Mouse (Mus musculus) cerebellum, adult 2 months (tissue): ENCODE results near the gene Meaf6. TPM values are rescaled to one million over a fixed set of nuclear protein-coding genes. Genes with fewer than 3 reads are reported as not detected.
A peak's percentile ranks its signal among the peaks of the same experiment; 100 is the strongest.

Experiments
- DNase-seq, 2 experiments: peaks; one replicate each; pipeline ENCODE4 v3.0.0; 2021
- H3K27ac ChIP-seq: fragments of 200-500 bp; 2 replicates; pipeline ENCODE4 v1.5.1; 2012; ENCODE audit warnings: low read length, control low read depth, inconsistent platforms; ENCODE audit not compliant: insufficient read depth
- H3K27me3 ChIP-seq: fragments of 200-500 bp; 2 replicates; pipeline ENCODE4 v1.6.1; 2012; ENCODE audit warnings: inconsistent platforms, mild to moderate bottlenecking, low read length, moderate library complexity; ENCODE audit not compliant: control insufficient read depth, insufficient read depth
- H3K4me1 ChIP-seq: fragments of 200-500 bp; 2 replicates; pipeline ENCODE4 v1.6.1; 2011; ENCODE audit warnings: low read length; ENCODE audit not compliant: control insufficient read depth, insufficient read depth
- H3K4me3 ChIP-seq: fragments of 200-500 bp; replicated peaks from 2 replicates; pipeline ENCODE3; 2011; ENCODE audit warnings: mild to moderate bottlenecking, low read depth, low read length, control low read depth; ENCODE audit not compliant: insufficient read depth
- CTCF ChIP-seq: fragments of 200-500 bp; IDR thresholded peaks from 2 replicates; pipeline ENCODE4 v1.5.1; 2011; ENCODE audit warnings: low read depth, mild to moderate bottlenecking, control low read depth, low read length, moderate library complexity, borderline replicate concordance; ENCODE audit not compliant: insufficient read depth
- POLR2A ChIP-seq: fragments of 200-500 bp; IDR thresholded peaks from 2 replicates; pipeline ENCODE4 v1.6.1; 2011; ENCODE audit warnings: low read length, control low read depth, borderline replicate concordance; ENCODE audit not compliant: insufficient read depth
- WGBS: fragments of 180-500 bp; shearing (Covaris S2); methylation state at CpG from one replicate; pipeline ENCODE4 v1.1.7; 2018; 5-methylcytosine and 5-hydroxymethylcytosine counted together
- polyA plus RNA-seq: library from polyadenylated mRNA; depleted of rRNA; stranded (reverse); fragments of >200 nt; gene quantifications from 2 replicates; pipeline ENCODE4 v1.2.3, GENCODE M21; 2012

Meaf6 gene
- polyA plus RNA-seq, 1 experiment = 94.2 TPM

DNA sequence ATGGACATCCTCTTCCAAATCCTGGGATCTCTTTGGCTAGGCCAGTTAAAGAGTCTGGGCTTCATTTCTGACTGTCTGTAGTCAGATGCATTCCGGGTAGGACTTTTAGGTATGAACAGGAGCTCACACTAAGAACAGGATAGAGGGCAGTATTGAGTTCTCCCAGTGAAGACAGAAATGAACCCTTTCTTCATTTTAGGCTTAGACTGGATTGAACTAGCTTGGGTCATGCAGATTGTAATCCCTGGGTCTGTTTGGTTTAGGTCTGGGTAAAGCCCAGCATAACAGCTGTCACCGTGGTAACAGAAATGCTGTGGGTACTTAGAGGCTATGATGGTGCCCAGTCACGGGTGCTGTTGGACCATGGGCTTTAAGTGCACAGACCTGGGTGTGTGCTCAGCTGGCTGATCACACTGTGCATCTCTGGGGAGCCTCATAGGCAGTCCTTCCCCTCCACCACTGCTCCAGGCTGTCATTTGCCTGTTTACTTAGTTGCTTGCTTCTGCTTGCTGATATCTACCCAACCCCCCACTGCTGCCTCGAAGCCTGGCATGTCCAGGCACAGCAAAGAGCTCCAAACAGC is 68.8 kb downstream of the Meaf6 start:
- Histone ChIP-seq H3K27me3 (no peaks in the 10 kb centered on the region; the same call in 1 of the 2 replicates), H3K4me1 (peaks cover 6% of the 10 kb centered on the region; the same call in 1 of the 2 replicates), H3K27ac (no peak overlapping the region), H3K4me3 (no peak overlapping the region)
- TF ChIP-seq POLR2A (no peak), CTCF (no peak)
- WGBS = 47% methylated on average over 4 of the region's 4 CpGs
- no peak for DNase-seq

DNA sequence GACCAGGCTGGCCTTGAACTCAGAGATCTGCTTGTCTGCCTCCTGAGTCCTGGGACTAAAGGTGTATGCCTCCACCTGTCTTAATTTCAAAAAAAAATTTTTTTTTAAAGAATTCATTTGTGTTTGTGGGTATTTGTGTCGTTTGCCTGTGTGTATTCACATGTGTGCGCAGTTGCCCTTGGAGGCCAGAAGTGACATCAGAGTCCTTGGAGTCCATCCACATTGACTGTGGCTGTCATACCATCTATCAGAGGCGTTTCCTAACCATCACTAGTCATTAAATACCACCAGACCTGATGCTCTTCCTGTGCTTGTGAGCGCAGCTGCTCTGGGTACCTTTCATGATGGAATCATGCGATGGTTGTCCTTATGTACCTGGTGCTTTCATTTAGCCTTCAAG is 70.7 kb downstream of the Meaf6 start:
- Histone ChIP-seq H3K27me3 (no peaks in the 10 kb centered on the region; the same call in 1 of the 2 replicates), H3K4me1 (peaks cover 8% of the 10 kb centered on the region; the same call in 1 of the 2 replicates), H3K27ac (no peak overlapping the region), H3K4me3 (no peak overlapping the region)
- no peak for DNase-seq
- TF ChIP-seq POLR2A = no peak
- no peak for TF ChIP-seq CTCF
- WGBS = 72% methylated on average over 5 of the region's 5 CpGs

DNA sequence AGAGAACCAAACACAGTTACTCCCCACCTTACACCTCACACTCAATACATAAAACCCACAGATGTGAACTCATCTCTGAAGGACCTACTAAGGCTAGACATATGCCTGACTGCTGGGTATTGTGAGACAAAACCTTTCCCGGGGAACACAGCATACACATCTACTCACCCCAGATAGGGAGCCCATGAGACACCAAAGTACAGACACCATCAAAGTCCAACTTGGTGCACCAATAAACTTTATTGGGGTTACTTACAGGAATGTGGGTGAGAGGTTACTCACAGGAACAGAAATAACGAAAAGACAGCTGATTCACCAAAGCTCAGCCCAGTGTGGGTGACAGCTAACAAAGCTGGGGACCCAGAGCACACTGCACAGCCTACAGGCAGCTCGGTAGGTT is 72.4 kb downstream of the Meaf6 start:
- Histone ChIP-seq H3K27ac (no peak overlapping the region), H3K27me3 (no peaks in the 10 kb centered on the region), H3K4me3 (no peak overlapping the region), H3K4me1 (peaks cover 8% of the 10 kb centered on the region; the same call in 1 of the 2 replicates)
- TF ChIP-seq POLR2A (no peak), CTCF (no peak)
- no peak for DNase-seq
- 93% methylated on average over 3 of the region's 3 CpGs for WGBS

DNA sequence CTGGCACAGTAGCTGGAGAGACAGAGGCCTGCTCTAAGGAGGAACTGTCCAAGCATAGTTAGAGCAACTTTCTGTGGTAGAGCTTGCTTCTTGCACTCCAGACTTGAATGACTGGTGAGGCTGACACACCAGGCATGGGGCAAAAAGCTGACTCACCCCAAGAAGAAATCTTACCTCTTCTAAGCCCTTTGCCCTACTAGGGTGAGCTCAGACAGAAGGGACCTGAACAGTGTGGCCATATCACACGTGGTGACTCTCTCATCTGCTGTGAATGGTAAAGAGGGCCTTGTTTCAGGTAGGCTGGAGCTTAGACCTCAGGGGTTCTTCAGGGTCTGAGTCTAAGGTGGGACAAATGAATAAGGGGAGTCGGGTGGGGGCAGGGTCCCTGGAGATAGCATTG is 73.1 kb downstream of the Meaf6 start:
- 67% methylated on average over 2 of the region's 2 CpGs for whole genome bisulfite sequencing
- TF ChIP-seq CTCF (no peak), POLR2A (no peak)
- no peak for DNase-seq

DNA sequence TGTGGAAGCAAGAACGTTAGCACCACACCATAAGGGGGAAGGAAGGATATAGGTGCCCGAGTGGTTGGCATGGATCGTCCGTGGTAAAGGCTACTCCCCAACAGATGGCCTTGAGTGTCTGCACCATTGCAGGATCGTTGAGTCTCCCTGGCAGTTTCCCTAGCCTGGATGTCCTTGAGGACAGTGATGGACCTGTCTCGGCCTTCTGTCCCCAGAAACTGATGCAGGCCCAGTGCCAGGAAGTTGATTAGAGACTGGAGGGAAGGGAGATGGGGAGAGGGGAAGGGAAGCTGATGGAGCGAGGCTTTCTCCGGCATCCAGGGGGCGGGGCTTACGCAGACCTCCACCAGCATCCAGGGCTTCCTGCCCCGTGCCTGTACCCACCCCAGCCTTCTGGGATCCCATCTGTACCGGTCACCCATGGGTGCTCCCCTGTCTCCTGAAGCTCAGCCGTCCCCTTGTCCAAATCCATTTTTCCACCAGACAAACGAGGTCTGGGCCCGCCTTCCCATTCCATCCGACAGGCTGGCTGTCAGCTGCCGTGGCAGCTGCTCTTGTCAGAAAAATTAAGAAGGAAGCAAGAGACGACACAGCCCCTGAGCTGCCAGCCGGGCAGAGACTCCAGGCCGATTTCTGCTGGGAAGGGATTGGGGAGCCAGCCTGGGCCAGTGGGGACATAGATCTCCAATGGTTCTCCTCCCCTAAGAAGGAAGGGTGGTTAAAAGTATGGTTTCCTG is 73.8 kb downstream of the Meaf6 start:
- H3K27me3 ChIP-seq = no peaks in the 10 kb centered on the region
- DNase-seq = peak; percentile 22 to 38
- WGBS = 13% methylated on average over 20 of the region's 20 CpGs
- no peak for TF ChIP-seq CTCF
- no peak for TF ChIP-seq POLR2A
- no peak overlapping the region for H3K4me3 ChIP-seq
- H3K27ac ChIP-seq = no peak overlapping the region
- H3K4me1 ChIP-seq = peaks cover 8% of the 10 kb centered on the region; the same call in 1 of the 2 replicates

More for the DNA sequence above, 73.1 kb downstream of the Meaf6 start:
- peaks cover 8% of the 10 kb centered on the region; the same call in 1 of the 2 replicates for H3K4me1 ChIP-seq
- H3K27me3 ChIP-seq = no peaks in the 10 kb centered on the region
- no peak overlapping the region for H3K27ac ChIP-seq
- no peak overlapping the region for H3K4me3 ChIP-seq

DNA sequence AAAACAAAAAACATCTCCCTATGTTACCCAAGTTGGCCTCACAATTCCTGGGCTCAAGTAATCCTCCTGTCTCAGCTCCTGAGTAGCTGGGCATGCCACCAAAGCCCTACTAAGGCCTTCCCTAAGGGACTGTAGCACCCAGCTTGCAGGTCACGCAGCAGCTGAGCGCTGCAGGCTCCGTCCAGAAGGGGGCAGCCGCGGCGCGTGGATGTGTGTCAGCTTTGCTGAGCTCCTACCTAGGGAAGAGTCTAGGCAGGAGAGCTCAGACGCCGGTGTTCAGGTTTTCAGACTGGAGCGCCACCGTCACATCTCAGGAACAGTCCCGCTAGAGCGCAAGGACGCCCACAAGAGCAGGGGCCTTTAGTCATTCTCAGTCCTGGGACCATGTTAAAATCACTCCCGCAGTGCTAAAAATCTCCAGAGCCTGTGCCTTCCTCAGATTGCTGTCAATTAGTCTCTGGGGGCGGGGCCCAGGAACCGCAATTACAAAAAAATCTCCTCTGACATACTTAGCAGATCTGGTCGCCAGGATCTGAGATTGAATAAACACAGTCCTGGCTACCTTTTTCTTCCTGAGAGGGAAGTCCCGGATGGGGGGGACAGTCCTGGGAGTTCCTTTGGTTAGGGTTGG is 75.5 kb downstream of the Meaf6 start:
- H3K4me3 ChIP-seq = peak overlapping the region; percentile 16
- WGBS = 8% methylated on average over 19 of the region's 19 CpGs
- H3K27me3 ChIP-seq = no peaks in the 10 kb centered on the region
- no peak overlapping the region for H3K27ac ChIP-seq
- peaks cover 8% of the 10 kb centered on the region; the same call in 1 of the 2 replicates for H3K4me1 ChIP-seq
- no peak for TF ChIP-seq POLR2A
- peak; percentile 96 for TF ChIP-seq CTCF
- DNase-seq = peak; percentile 84 to 92

DNA sequence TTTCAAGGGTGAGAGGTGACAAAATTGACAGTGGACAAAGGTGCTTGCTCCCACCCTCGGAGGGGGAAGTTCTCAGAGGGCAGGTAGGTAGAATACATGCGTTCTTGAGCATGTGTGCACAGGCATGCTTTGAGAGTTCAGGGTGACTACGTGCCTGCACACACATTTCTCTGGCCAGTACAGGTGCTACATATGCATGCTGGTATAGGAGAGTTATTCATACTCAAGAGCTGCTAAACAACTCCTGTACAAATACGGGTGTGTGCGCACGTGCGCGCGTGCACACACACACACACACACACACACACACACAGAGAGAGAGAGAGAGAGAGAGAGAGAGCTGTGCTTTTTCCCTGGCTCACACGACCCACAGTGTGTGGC is 76.0 kb downstream of the Meaf6 start:
- peaks cover 8% of the 10 kb centered on the region; the same call in 1 of the 2 replicates for H3K4me1 ChIP-seq
- no peaks in the 10 kb centered on the region for H3K27me3 ChIP-seq
- 57% methylated on average over 10 of the region's 10 CpGs for WGBS
- no peak for DNase-seq
- H3K27ac ChIP-seq = no peak overlapping the region
- TF ChIP-seq POLR2A (no peak), CTCF (no peak)
- H3K4me3 ChIP-seq = no peak overlapping the region
